Mouse (Mus musculus): Measurements from ENCODE around the gene Rhoq.

Rhoq gene

GRCm38 (mm10) chr17:86962894-86963585 is at the start of gene Rhoq:
Gene Rhoq (plus strand): TSS chr17:86963082.
- TF ChIP-seq NANOG (IDR thresholded peaks at IDR 0.05; ENCODE audit: borderline replicate concordance, low read length) (no peak), CTCF (conservative IDR thresholded peaks at IDR 0.05; ENCODE audit: low read length) (no peak), POU5F1 (IDR thresholded peaks at IDR 0.05; ENCODE audit: borderline replicate concordance, low read length) (no peak)
- Histone ChIP-seq H3K4me1 (replicated peaks; ENCODE audit: low read depth, low read length) (peaks cover 32% of the 10 kb centered on the region), H3K4me3 (replicated peaks; ENCODE audit: low read length) (peak within 1 kb of the TSS; percentile 84), H3K9me3 (ENCODE audit: low read length) (no peaks in the 10 kb centered on the region), H3K27me3 (ENCODE audit: insufficient read depth, low read length) (peaks cover 26% of the 10 kb centered on the region), H3K36me3 (ENCODE audit: insufficient read depth, low read length) (peaks cover 4% of the 10 kb centered on the region; the same call in 1 of the 2 replicates)

DNA sequence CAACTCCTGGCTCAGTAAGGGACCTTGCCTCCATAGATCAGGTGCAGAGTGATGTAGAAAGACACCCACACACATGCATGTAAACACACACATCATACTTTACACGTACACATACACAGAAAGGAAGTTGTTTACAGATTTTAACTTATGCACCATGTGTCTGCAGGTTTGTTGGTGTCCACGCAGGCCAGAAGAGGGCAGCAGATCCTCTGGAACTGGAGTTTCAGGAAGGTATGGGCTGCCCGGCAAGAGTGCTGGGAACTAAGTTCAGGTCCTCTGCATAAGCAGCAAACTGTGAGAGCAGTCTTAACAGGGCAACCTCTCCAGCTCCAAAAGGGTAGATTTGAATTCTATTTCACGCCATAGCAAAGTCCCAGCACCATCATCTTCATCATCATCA is 47.3 kb upstream of the Rhoq start:
- TF ChIP-seq POU5F1 (IDR thresholded peaks at IDR 0.05; ENCODE audit: borderline replicate concordance, low read length) (no peak), CTCF (conservative IDR thresholded peaks at IDR 0.05; ENCODE audit: low read length) (no peak), NANOG (IDR thresholded peaks at IDR 0.05; ENCODE audit: borderline replicate concordance, low read length) (no peak)
- Histone ChIP-seq H3K27me3 (ENCODE audit: insufficient read depth, low read length) (no peaks in the 10 kb centered on the region), H3K36me3 (ENCODE audit: insufficient read depth, low read length) (no peaks in the 10 kb centered on the region), H3K4me1 (replicated peaks; ENCODE audit: low read depth, low read length) (peaks cover 9% of the 10 kb centered on the region), H3K4me3 (replicated peaks; ENCODE audit: low read length) (no peak overlapping the region), H3K9me3 (ENCODE audit: low read length) (no peaks in the 10 kb centered on the region)

DNA sequence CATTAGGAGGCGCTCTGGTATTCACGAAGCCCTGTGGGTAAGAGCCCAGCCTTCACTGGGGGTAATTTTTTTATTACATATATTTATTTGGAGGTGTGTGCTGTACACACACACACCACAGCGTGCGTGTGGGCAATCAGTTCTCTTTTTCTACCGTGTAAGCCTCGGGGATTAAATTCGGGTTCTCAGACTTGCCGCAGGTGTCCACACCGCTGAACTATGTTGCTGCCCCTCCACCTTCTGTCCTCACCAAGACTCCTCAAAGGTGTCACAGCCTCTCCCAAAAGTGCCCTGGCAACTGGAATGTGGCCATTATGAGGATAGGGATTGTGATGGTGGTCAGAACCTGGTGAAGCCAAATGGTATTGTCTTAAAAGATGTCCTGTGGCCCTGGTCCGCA is 45.8 kb upstream of the Rhoq start, which contains the start of gene Tmem247:
TSS of gene Tmem247 (plus strand) at position 301 of the 400 bp plus-strand sequence.
- Histone ChIP-seq H3K9me3 (ENCODE audit: low read length) (no peaks in the 10 kb centered on the region), H3K4me3 (replicated peaks; ENCODE audit: low read length) (no peak within 1 kb of the TSS), H3K27me3 (ENCODE audit: insufficient read depth, low read length) (no peaks in the 10 kb centered on the region), H3K4me1 (replicated peaks; ENCODE audit: low read depth, low read length) (peaks cover 5% of the 10 kb centered on the region), H3K36me3 (ENCODE audit: insufficient read depth, low read length) (no peaks in the 10 kb centered on the region)
- TF ChIP-seq CTCF (conservative IDR thresholded peaks at IDR 0.05; ENCODE audit: low read length) (no peak), NANOG (IDR thresholded peaks at IDR 0.05; ENCODE audit: borderline replicate concordance, low read length) (no peak), POU5F1 (IDR thresholded peaks at IDR 0.05; ENCODE audit: borderline replicate concordance, low read length) (no peak)

DNA sequence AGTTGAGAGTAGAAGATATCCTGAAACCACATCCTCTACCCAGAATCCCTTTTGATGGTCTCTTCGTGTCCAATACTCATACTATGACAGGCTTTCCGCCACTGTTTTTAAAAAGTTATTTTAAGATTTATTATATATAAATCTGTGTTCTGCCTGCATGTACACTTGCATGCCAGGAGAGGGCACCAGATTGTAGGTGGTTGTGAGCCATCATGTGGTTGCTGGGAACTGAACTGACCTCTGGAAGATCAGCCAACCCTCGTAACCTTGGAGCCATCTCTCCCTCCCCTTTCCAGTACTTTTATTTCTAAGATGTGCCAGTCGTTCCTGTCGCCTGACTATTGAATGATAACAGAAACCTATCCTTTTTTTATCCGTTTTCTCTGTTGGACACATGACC is 44.1 kb upstream of the Rhoq start:
- Histone ChIP-seq H3K27me3 (ENCODE audit: insufficient read depth, low read length) (no peaks in the 10 kb centered on the region), H3K9me3 (ENCODE audit: low read length) (no peaks in the 10 kb centered on the region), H3K4me1 (replicated peaks; ENCODE audit: low read depth, low read length) (peaks cover 5% of the 10 kb centered on the region), H3K4me3 (replicated peaks; ENCODE audit: low read length) (no peak overlapping the region), H3K36me3 (ENCODE audit: insufficient read depth, low read length) (no peaks in the 10 kb centered on the region)
- peak; percentile 52 for TF ChIP-seq CTCF (conservative IDR thresholded peaks at IDR 0.05; ENCODE audit: low read length)
- no peak for TF ChIP-seq POU5F1 (IDR thresholded peaks at IDR 0.05; ENCODE audit: borderline replicate concordance, low read length)

GRCm38 (mm10) chr17:86919729-86920128 is 43.2 kb upstream of the Rhoq start:
- Histone ChIP-seq H3K27me3 (ENCODE audit: insufficient read depth, low read length) (no peaks in the 10 kb centered on the region), H3K4me3 (replicated peaks; ENCODE audit: low read length) (no peak overlapping the region), H3K36me3 (ENCODE audit: insufficient read depth, low read length) (no peaks in the 10 kb centered on the region), H3K9me3 (ENCODE audit: low read length) (no peaks in the 10 kb centered on the region), H3K4me1 (replicated peaks; ENCODE audit: low read depth, low read length) (peaks cover 9% of the 10 kb centered on the region)
- TF ChIP-seq NANOG (IDR thresholded peaks at IDR 0.05; ENCODE audit: borderline replicate concordance, low read length) (no peak), POU5F1 (IDR thresholded peaks at IDR 0.05; ENCODE audit: borderline replicate concordance, low read length) (no peak), CTCF (conservative IDR thresholded peaks at IDR 0.05; ENCODE audit: low read length) (no peak)

DNA sequence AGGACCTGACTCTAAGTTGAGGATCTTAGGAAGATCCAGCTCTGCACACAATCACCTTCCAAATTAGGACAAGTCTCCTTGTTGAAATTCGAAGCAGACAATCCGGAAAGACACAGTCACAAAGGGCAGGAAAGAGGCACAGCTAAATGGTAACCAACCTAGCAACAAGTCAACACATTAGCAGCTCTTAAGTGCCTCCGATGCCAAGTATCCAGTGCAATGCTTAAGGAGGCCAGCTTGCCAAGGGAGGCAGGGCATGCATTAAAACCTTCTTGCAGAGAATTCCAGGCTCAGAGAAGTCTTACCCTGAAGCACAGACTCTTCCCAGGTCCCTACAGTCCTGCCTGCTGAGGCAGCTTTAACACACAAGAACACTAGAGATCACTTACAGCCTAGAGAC is 38.2 kb upstream of the Rhoq start:
- TF ChIP-seq POU5F1 (IDR thresholded peaks at IDR 0.05; ENCODE audit: borderline replicate concordance, low read length) (no peak), CTCF (conservative IDR thresholded peaks at IDR 0.05; ENCODE audit: low read length) (no peak), NANOG (IDR thresholded peaks at IDR 0.05; ENCODE audit: borderline replicate concordance, low read length) (no peak)
- Histone ChIP-seq H3K27me3 (ENCODE audit: insufficient read depth, low read length) (no peaks in the 10 kb centered on the region), H3K4me1 (replicated peaks; ENCODE audit: low read depth, low read length) (peaks cover 18% of the 10 kb centered on the region), H3K36me3 (ENCODE audit: insufficient read depth, low read length) (no peaks in the 10 kb centered on the region; the same call in 1 of the 2 replicates), H3K9me3 (ENCODE audit: low read length) (peaks cover 11% of the 10 kb centered on the region), H3K4me3 (replicated peaks; ENCODE audit: low read length) (no peak overlapping the region)

GRCm38 (mm10) chr17:86926836-86927235 is 36.0 kb upstream of the Rhoq start:
- Histone ChIP-seq H3K9me3 (ENCODE audit: low read length) (peaks cover 11% of the 10 kb centered on the region), H3K27me3 (ENCODE audit: insufficient read depth, low read length) (no peaks in the 10 kb centered on the region), H3K4me1 (replicated peaks; ENCODE audit: low read depth, low read length) (peaks cover 28% of the 10 kb centered on the region), H3K4me3 (replicated peaks; ENCODE audit: low read length) (no peak overlapping the region), H3K36me3 (ENCODE audit: insufficient read depth, low read length) (no peaks in the 10 kb centered on the region; the same call in 1 of the 2 replicates)
- TF ChIP-seq NANOG (IDR thresholded peaks at IDR 0.05; ENCODE audit: borderline replicate concordance, low read length) (no peak), POU5F1 (IDR thresholded peaks at IDR 0.05; ENCODE audit: borderline replicate concordance, low read length) (peak; percentile 28; the same call in 1 of the 2 replicates)

- H3K4me1 ChIP-seq (replicated peaks; ENCODE audit: low read depth, low read length) = peaks cover 50% of the 10 kb centered on the region
- H3K4me3 ChIP-seq (replicated peaks; ENCODE audit: low read length) = no peak overlapping the region
- 0 out of 2 replicates have a peak, but pooled peaks cover under 1% of the 10 kb centered on the region for H3K27me3 ChIP-seq (ENCODE audit: insufficient read depth, low read length)
- H3K36me3 ChIP-seq (ENCODE audit: insufficient read depth, low read length) = no peaks in the 10 kb centered on the region; the same call in 1 of the 2 replicates
- TF ChIP-seq NANOG (IDR thresholded peaks at IDR 0.05; ENCODE audit: borderline replicate concordance, low read length) = no peak
- TF ChIP-seq CTCF (conservative IDR thresholded peaks at IDR 0.05; ENCODE audit: low read length) = no peak
- TF ChIP-seq POU5F1 (IDR thresholded peaks at IDR 0.05; ENCODE audit: borderline replicate concordance, low read length) = no peak
- H3K9me3 ChIP-seq (ENCODE audit: low read length) = peaks cover 11% of the 10 kb centered on the region
Measured at GRCm38 (mm10) chr17:86929355-86929754, 33.5 kb upstream of the Rhoq start.

All from E14TG2a.4 (cell line).